ENCODE assay signal across 12 mouse cellular contexts in genomic region chr10:117105015-117105414, GRCm38 (mm10). TPM values are rescaled to one million over a fixed set of nuclear protein-coding genes. Genes with fewer than 3 reads are reported as not detected.
DNase-seq lines count a peak whose midpoint lies in the region; ATAC-seq and TF ChIP-seq lines count a peak whose summit lies in the region.
"Had no signal": no experiment of that assay in that cellular context is flagged by ENCODE, and none has a peak within 500 bp of the region (broad histone marks: within the 10 kb centered on the region; RNA-seq: fewer than 3 reads in every experiment).

No protein-coding gene starts in this region.

- H3K4me3 ChIP-seq in heart, postnatal 0 days (ENCODE audit: low read depth, low read length): no peak overlapping the region
- H3K4me3 ChIP-seq in liver, embryonic 11.5 days (ENCODE audit: low read depth, low read length): no peak overlapping the region
- H3K4me3 ChIP-seq in neural tube, embryonic 15.5 days (replicated peaks): no peak overlapping the region
- H3K4me3 ChIP-seq: lung, embryonic 15.5 days had no signal

- 58% methylated on average over 4 of the region's 4 CpGs for whole genome bisulfite sequencing in heart, postnatal 0 days
- WGBS in liver, embryonic 11.5 days: 34% methylated on average over 4 of the region's 4 CpGs
- WGBS in neural tube, embryonic 15.5 days: 76% methylated on average over 4 of the region's 4 CpGs

- 0 out of 2 replicates have a peak overlapping the region, but pooled peaks have one; percentile 13 for H3K27ac ChIP-seq in heart, postnatal 0 days (ENCODE audit: low read depth)
- peak overlapping the region; percentile 96 for H3K27ac ChIP-seq in liver, embryonic 11.5 days (ENCODE audit: low read depth, low read length)
- H3K27ac ChIP-seq in neural tube, embryonic 15.5 days (replicated peaks): no peak overlapping the region
- H3K27ac ChIP-seq: lung, embryonic 15.5 days had no signal

- H3K4me2 ChIP-seq in heart, postnatal 0 days (ENCODE audit: low read depth, low read length): no peak overlapping the region
- peak overlapping the region; percentile 58 for H3K4me2 ChIP-seq in liver, embryonic 11.5 days
- H3K4me2 ChIP-seq in neural tube, embryonic 15.5 days: no peak overlapping the region
- H3K4me2 ChIP-seq: lung, embryonic 15.5 days had no signal

- no peak for TF ChIP-seq EP300 in heart, postnatal 0 days (IDR thresholded peaks at IDR 0.05; ENCODE audit: low read depth)

- H3K4me1 ChIP-seq in heart, postnatal 0 days (ENCODE audit: control insufficient read depth, insufficient read depth): peaks cover 28% of the 10 kb centered on the region
- H3K4me1 ChIP-seq in liver, embryonic 11.5 days (replicated peaks; ENCODE audit: control insufficient read depth, insufficient read depth, low read length): peaks cover 61% of the 10 kb centered on the region
- peaks cover 20% of the 10 kb centered on the region for H3K4me1 ChIP-seq in neural tube, embryonic 15.5 days

- no peak for TF ChIP-seq CTCF in heart, postnatal 0 days (IDR thresholded peaks at IDR 0.05; ENCODE audit: low read depth)

- no peak for DNase-seq in heart, postnatal 0 days (ENCODE audit: low spot score)
- DNase-seq in heart, postnatal 14 days: no peak
- DNase-seq in CD4-positive, CD25-positive, alpha-beta regulatory T cell, adult 2 months (ENCODE audit: low read depth, low spot score): peak; percentile 33
- peak; percentile 16 for DNase-seq in T-cell, adult 2 months (ENCODE audit: low spot score)
- DNase-seq in liver, embryonic 11.5 days (ENCODE audit: low spot score): no peak
- DNase-seq in spleen, postnatal 14 days (ENCODE audit: low spot score in 2 of 2): no peak
- no peak for DNase-seq in spleen, adult 12 weeks (ENCODE audit: low spot score)
- DNase-seq: cerebellum, postnatal 25 days; kidney, postnatal 14 days had no signal

- no peak for ATAC-seq in heart, postnatal 0 days (ENCODE audit: insufficient read depth, low read depth)
- peak; percentile 30; the same call in 1 of the 2 replicates for ATAC-seq in liver, embryonic 11.5 days (replicated peaks; ENCODE audit: low FRiP score)
- ATAC-seq in neural tube, embryonic 15.5 days (ENCODE audit: low FRiP score): no peak

- no peaks in the 10 kb centered on the region for H3K36me3 ChIP-seq in heart, postnatal 0 days (replicated peaks; ENCODE audit: control insufficient read depth, insufficient read depth, low read length)
- no peaks in the 10 kb centered on the region; the same call in 1 of the 2 replicates for H3K36me3 ChIP-seq in liver, embryonic 11.5 days (ENCODE audit: control insufficient read depth, insufficient read depth, low read length)
- no peaks in the 10 kb centered on the region for H3K36me3 ChIP-seq in neural tube, embryonic 15.5 days
- H3K36me3 ChIP-seq: lung, embryonic 15.5 days had no signal

- H3K9me3 ChIP-seq in heart, postnatal 0 days (replicated peaks; ENCODE audit: control insufficient read depth, low read length): no peaks in the 10 kb centered on the region
- no peaks in the 10 kb centered on the region for H3K9me3 ChIP-seq in liver, embryonic 11.5 days (ENCODE audit: control insufficient read depth, low read length)
- no peaks in the 10 kb centered on the region for H3K9me3 ChIP-seq in neural tube, embryonic 15.5 days (replicated peaks)
- H3K9me3 ChIP-seq: lung, embryonic 15.5 days had no signal

- H3K9ac ChIP-seq in heart, postnatal 0 days (replicated peaks; ENCODE audit: low read depth, low read length): no peak overlapping the region
- 0 out of 2 replicates have a peak overlapping the region, but pooled peaks have one; percentile 1 for H3K9ac ChIP-seq in liver, embryonic 11.5 days (ENCODE audit: low read depth, low read length)
- no peak overlapping the region for H3K9ac ChIP-seq in neural tube, embryonic 15.5 days (replicated peaks)
- H3K9ac ChIP-seq: lung, embryonic 15.5 days had no signal

- intact Hi-C loops in heart, postnatal 14 days (cut with DNase I): no loop called here

- no peaks in the 10 kb centered on the region for H3K27me3 ChIP-seq in heart, postnatal 0 days (ENCODE audit: control insufficient read depth, insufficient read depth, low read length)
- no peaks in the 10 kb centered on the region for H3K27me3 ChIP-seq in liver, embryonic 11.5 days (replicated peaks; ENCODE audit: control insufficient read depth, insufficient read depth, low read length)
- no peaks in the 10 kb centered on the region for H3K27me3 ChIP-seq in neural tube, embryonic 15.5 days (replicated peaks)
- H3K27me3 ChIP-seq: lung, embryonic 15.5 days had no signal

RNA-seq across cellular contexts. Expression of gene Cct2, which starts 41.4 kb away (rescaled TPM):
- total RNA-seq in heart, postnatal 0 days (2014; rRNA removed; ENCODE audit: low replicate concordance): 154 and 209 TPM in 2 replicates
- polyA plus RNA-seq in heart, postnatal 0 days (2015; fragmentation: Nextera tagmentation; extraction: Ambion mirVana): 121 and 129 TPM in 2 replicates
- total RNA-seq in heart, postnatal 14 days (2021): 100 to 1,000 TPM; 121 to 137 TPM
- polyA plus RNA-seq in liver, embryonic 11.5 days (2014; fragmentation: Nextera tagmentation; extraction: Ambion mirVana): 414 and 416 TPM in 2 replicates
- polyA plus RNA-seq in neural tube, embryonic 15.5 days (2015; fragmentation: Nextera tagmentation; extraction: Ambion mirVana): 247 and 251 TPM in 2 replicates

RNA-seq across cellular contexts. Expression of gene Frs2, which starts 43.3 kb away (rescaled TPM):
- total RNA-seq in heart, postnatal 0 days (2014; rRNA removed; ENCODE audit: low replicate concordance): 13.2 and 14.1 TPM in 2 replicates
- 12.8 and 13.6 TPM in 2 replicates for polyA plus RNA-seq in heart, postnatal 0 days (2015; fragmentation: Nextera tagmentation; extraction: Ambion mirVana)
- 10 to 100 TPM; 17.9 to 19.5 TPM for total RNA-seq in heart, postnatal 14 days (2021)
- polyA plus RNA-seq in liver, embryonic 11.5 days (2014; fragmentation: Nextera tagmentation; extraction: Ambion mirVana): 21.3 and 23.5 TPM in 2 replicates
- 19.7 and 21.4 TPM in 2 replicates for polyA plus RNA-seq in neural tube, embryonic 15.5 days (2015; fragmentation: Nextera tagmentation; extraction: Ambion mirVana)

RNA-seq across cellular contexts. Expression of gene Lrrc10, which starts 59.9 kb away (rescaled TPM):
- 330 and 397 TPM in 2 replicates for total RNA-seq in heart, postnatal 0 days (2014; rRNA removed; ENCODE audit: low replicate concordance)
- 115 and 138 TPM in 2 replicates for polyA plus RNA-seq in heart, postnatal 0 days (2015; fragmentation: Nextera tagmentation; extraction: Ambion mirVana)
- total RNA-seq in heart, postnatal 14 days (2021): 100 to 1,000 TPM; 247 to 264 TPM
- 0.21 and 0.23 TPM in 2 replicates for polyA plus RNA-seq in liver, embryonic 11.5 days (2014; fragmentation: Nextera tagmentation; extraction: Ambion mirVana)
- polyA plus RNA-seq in neural tube, embryonic 15.5 days (2015; fragmentation: Nextera tagmentation; extraction: Ambion mirVana): not detected in 2 replicates
- total RNA-seq: monocyte, adult 5-6 weeks had no signal

Comparison
In these comparisons a context has a peak if more than half of its experiments do, and no peak if none do; other contexts are left out.
1. DNase-seq: peak in CD4-positive, CD25-positive, alpha-beta regulatory T cell, adult 2 months (single experiment) and T-cell, adult 2 months (single experiment); none in heart, postnatal 0 days (single experiment), heart, postnatal 14 days (0 of 2), liver, embryonic 11.5 days (single experiment), spleen, postnatal 14 days (0 of 2) and spleen, adult 12 weeks (single experiment).
2. RNA of gene Lrrc10, which starts 59.9 kb away (polyA plus RNA-seq): 115 to 138 TPM in heart, postnatal 0 days; 0.21 to 0.23 TPM in liver, embryonic 11.5 days and not detected in neural tube, embryonic 15.5 days; every median in the first group is over 10 times any median in the second.